ENCODE assay signal across 21 mouse cellular contexts in the genomic region with DNA sequence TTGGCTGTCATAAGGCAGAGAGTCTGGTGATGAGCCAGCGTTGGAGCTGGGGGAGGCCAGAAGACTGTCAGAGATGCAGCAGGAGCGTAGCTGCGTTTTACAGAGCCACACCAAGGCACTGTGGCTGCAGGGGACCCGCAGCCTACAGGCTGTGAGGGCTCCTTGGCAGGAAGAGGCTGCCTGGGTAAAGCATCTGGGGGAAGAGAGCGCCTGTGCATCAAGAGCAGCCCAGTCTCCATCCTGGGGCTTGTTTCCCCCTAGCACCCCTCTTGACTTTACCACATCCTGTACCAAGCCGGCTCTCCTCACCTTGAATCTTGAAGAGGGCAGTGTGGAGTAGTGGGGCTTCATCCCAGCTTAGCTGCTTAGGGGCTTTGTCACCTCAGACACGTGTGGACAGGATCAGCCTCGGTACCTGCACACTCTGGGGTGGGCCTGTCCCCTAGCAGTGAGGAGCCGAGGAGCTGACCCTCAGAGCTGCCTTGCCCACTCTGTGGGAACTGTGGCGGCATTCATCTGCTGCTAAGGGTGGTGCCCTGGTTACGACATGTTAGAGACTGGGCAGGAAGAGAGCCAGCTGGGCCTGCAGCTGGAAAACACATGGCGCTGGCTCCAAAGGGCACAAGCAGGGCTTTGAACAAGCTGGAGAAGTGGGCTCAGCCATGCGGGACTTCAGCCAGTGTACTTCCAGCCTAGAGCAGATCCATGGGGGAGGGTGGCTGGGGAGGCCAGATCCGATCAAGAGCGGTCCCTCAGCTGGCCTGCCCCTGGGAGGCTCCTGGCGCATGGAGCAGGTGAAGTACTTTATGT. TPM values are rescaled to one million over a fixed set of nuclear protein-coding genes. Genes with fewer than 3 reads are reported as not detected.
DNase-seq lines count a peak whose midpoint lies in the region; ATAC-seq and TF ChIP-seq lines count a peak whose summit lies in the region.
"Had no signal": no experiment of that assay in that cellular context is flagged by ENCODE, and none has a peak within 500 bp of the region (broad histone marks: within the 10 kb centered on the region; RNA-seq: fewer than 3 reads in every experiment).

No protein-coding gene starts in this region.

- H3K27ac ChIP-seq in kidney, postnatal 0 days = no peak overlapping the region
- H3K27ac ChIP-seq: forebrain, embryonic 10.5 days; limb, embryonic 12.5 days; liver, embryonic 14.5 days; midbrain, embryonic 15.5 days had no signal

- H3K4me2 ChIP-seq in kidney, postnatal 0 days (ENCODE audit: low read length) = no peak overlapping the region
- H3K4me2 ChIP-seq: heart, embryonic 12.5 days; limb, embryonic 12.5 days; midbrain, embryonic 15.5 days had no signal

- 0 out of 2 replicates have a peak, but pooled peaks have one; percentile 14 for ATAC-seq in kidney, postnatal 0 days (replicated peaks; ENCODE audit: low FRiP score, low read depth)
- peak; percentile 37 for ATAC-seq in activated CD4-positive, CD25-positive, alpha-beta regulatory T cell, adult 4 months
- ATAC-seq: hindbrain, embryonic 16.5 days; intestine, postnatal 0 days; midbrain, embryonic 15.5 days had no signal

- H3K27me3 ChIP-seq in kidney, postnatal 0 days (ENCODE audit: insufficient read depth, low read length) = no peaks in the 10 kb centered on the region
- H3K27me3 ChIP-seq: heart, embryonic 12.5 days; limb, embryonic 12.5 days; midbrain, embryonic 15.5 days had no signal

- no peaks in the 10 kb centered on the region for H3K9me3 ChIP-seq in kidney, postnatal 0 days (replicated peaks; ENCODE audit: low read length)
- H3K9me3 ChIP-seq: heart, embryonic 12.5 days; limb, embryonic 12.5 days; midbrain, embryonic 15.5 days had no signal

- no peak overlapping the region for H3K9ac ChIP-seq in kidney, postnatal 0 days (ENCODE audit: low read depth, low read length)
- H3K9ac ChIP-seq: heart, embryonic 12.5 days; limb, embryonic 12.5 days; liver, embryonic 14.5 days; midbrain, embryonic 15.5 days had no signal

- H3K36me3 ChIP-seq in kidney, postnatal 0 days (ENCODE audit: insufficient read depth, low read length) = peaks cover 55% of the 10 kb centered on the region

- H3K4me3 ChIP-seq in kidney, postnatal 0 days (replicated peaks; ENCODE audit: low read depth, low read length) = no peak overlapping the region
- H3K4me3 ChIP-seq: forebrain, embryonic 10.5 days; heart, embryonic 12.5 days; limb, embryonic 12.5 days; midbrain, embryonic 15.5 days; myocyte had no signal

- 85% methylated on average over 16 of the region's 16 CpGs for WGBS in kidney, postnatal 0 days

- no peak for TF ChIP-seq CTCF in kidney, postnatal 0 days (IDR thresholded peaks at IDR 0.05; ENCODE audit: low read depth)

- no peak for DNase-seq in kidney, postnatal 0 days (ENCODE audit: low spot score)
- no peak for DNase-seq in kidney, postnatal 14 days
- peak; percentile 21 for DNase-seq in lung, postnatal 36 days
- peak; percentile 67 to 86 for DNase-seq in thymus, postnatal 36 days
- DNase-seq in right cerebral cortex, postnatal 4 days = no peak
- DNase-seq in urinary bladder, adult 2 months (ENCODE audit: low spot score) = no peak
- DNase-seq: adrenal gland, postnatal 10 days; cerebellum, adult 9-11 months; heart, postnatal 4 days; kidney, postnatal 10 days; layer of hippocampus, adult 9-11 months; right cerebral cortex, postnatal 25 days had no signal

- H3K4me1 ChIP-seq in kidney, postnatal 0 days (replicated peaks; ENCODE audit: insufficient read depth, low read length) = no peaks in the 10 kb centered on the region
- H3K4me1 ChIP-seq: forebrain, embryonic 10.5 days; heart, embryonic 12.5 days; limb, embryonic 12.5 days; midbrain, embryonic 15.5 days had no signal

RNA-seq across cellular contexts. Expression of gene Rbm19, which starts 8.8 kb away (rescaled TPM):
- 16.6 and 17.7 TPM in 2 replicates for polyA plus RNA-seq in kidney, postnatal 0 days (2015; fragmentation: Nextera tagmentation; extraction: Ambion mirVana)
- 10 to 100 TPM; 11.2 to 12.2 TPM for polyA plus RNA-seq in activated CD4-positive, CD25-positive, alpha-beta regulatory T cell, adult 4 months (2017; shearing (Covaris generic))
- polyA plus RNA-seq in urinary bladder, adult 2 months (2012; rRNA removed) = 7.0 and 7.7 TPM in 2 replicates

Comparison
In these comparisons a context has a peak if more than half of its experiments do, and no peak if none do; other contexts are left out.
1. DNase-seq: peak in lung, postnatal 36 days (single experiment) and thymus, postnatal 36 days (2 of 2); none in kidney, postnatal 0 days (single experiment), kidney, postnatal 14 days (single experiment), right cerebral cortex, postnatal 4 days (single experiment) and urinary bladder, adult 2 months (single experiment).